Mouse (Mus musculus) heart, postnatal 14 days (tissue): Measurements from ENCODE around the gene Gm20441. TPM values are rescaled to one million over a fixed set of nuclear protein-coding genes. Genes with fewer than 3 reads are reported as not detected.

Experiments used
- total RNA-seq, 2 experiments: library from RNA; stranded (reverse); gene quantifications; 2 replicates each; pipeline ENCODE4 v1.2.3; 2021

The Gm20441 gene
- total RNA-seq, 2 experiments from 2014 or later: not detected

Other genes starting within 250 kb of the Gm20441 start
- 1 to 10 TPM; 1.3 to 1.5 TPM for gene Lrrc75b, start 220.6 kb downstream of the Gm20441 start, total RNA-seq
- gene Ggt1, start 219.3 kb downstream of the Gm20441 start, total RNA-seq: not detected
- gene Ggt5, start 191.6 kb downstream of the Gm20441 start, total RNA-seq: 10 to 100 TPM in 1 of 2 experiments, 1 to 10 TPM in 1; 8.3 to 10.7 TPM
- 1 to 10 TPM; 2.4 to 2.5 TPM for gene Susd2, start 136.9 kb downstream of the Gm20441 start, total RNA-seq
- 10 to 100 TPM; 23.0 to 24.8 TPM for gene Cabin1, start 16.6 kb downstream of the Gm20441 start, total RNA-seq
- gene Ddt, start 7.5 kb downstream of the Gm20441 start, total RNA-seq: 10 to 100 TPM; 44.8 to 61.1 TPM
- gene Gstt3, start 460 bp upstream of the Gm20441 start, total RNA-seq: 1 to 10 TPM; 1.8 to 4.3 TPM
- 1 to 10 TPM; 7.0 to 9.1 TPM for gene Gstt1, start 17.6 kb upstream of the Gm20441 start, total RNA-seq
- not detected for gene Gstt4, start 41.6 kb upstream of the Gm20441 start, total RNA-seq
- 10 to 100 TPM in 1 of 2 experiments, 1 to 10 TPM in 1; 9.4 to 12.1 TPM for gene Gstt2, start 56.5 kb upstream of the Gm20441 start, total RNA-seq
- gene Mif, start 79.3 kb upstream of the Gm20441 start, total RNA-seq: 100 to 1,000 TPM; 215 to 220 TPM
- under 1 TPM in 1 of 2 experiments, not detected in 1; 0.51 TPM for gene Derl3, start 112.5 kb upstream of the Gm20441 start, total RNA-seq
- 10 to 100 TPM; 26.1 to 29.1 TPM for gene Smarcb1, start 140.7 kb upstream of the Gm20441 start, total RNA-seq
- gene Chchd10, start 152.2 kb upstream of the Gm20441 start, total RNA-seq: 1,000 to 10,000 TPM; 1,290 to 1,409 TPM
- 1 to 10 TPM; 5.0 to 9.7 TPM for gene Mmp11, start 155.5 kb upstream of the Gm20441 start, total RNA-seq
- gene Gm867, start 159.7 kb upstream of the Gm20441 start, total RNA-seq: under 1 TPM in 1 of 2 experiments, not detected in 1; 0.24 TPM
- under 1 TPM in 1 of 2 experiments, not detected in 1; 0.65 TPM for gene Vpreb3, start 162.1 kb upstream of the Gm20441 start, total RNA-seq
- not detected for gene Gm5134, start 173.6 kb upstream of the Gm20441 start, total RNA-seq